Mouse (Mus musculus): ENCODE results near the gene Ctf2. TPM values are rescaled to one million over a fixed set of nuclear protein-coding genes. Genes with fewer than 3 reads are reported as not detected.

Ctf2 gene
- polyA plus RNA-seq, 1 experiment = not detected

DNA sequence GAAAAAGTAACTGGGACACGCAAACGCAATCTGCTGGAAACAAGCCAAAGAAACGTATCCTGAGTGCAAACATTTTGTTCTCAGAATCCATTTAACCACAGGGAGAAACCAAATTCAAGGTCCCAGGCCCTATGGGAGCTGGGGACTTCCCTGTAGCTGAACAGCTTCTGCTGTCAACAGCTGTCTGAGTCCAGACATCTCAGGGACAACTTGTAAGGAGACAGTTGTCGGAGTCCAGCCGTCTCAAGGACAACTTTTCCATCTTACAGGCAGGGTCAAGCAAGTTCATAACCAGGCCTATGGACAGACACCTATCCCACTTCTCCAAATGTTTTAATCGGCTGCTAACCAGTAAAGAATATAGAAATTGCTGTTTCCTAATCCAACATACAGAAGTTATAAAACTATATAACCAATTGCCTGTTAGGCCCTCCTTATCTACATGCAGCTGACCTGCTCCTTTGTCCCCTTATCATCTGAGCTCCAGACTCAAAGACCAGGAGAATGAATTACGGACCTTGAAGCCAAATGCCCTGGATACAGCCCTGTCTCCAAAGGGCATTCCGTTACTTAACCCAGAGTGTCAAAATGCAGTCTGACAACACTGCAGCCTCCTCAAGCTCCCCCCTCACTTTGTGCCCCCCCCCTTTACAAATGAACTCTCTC lies 49.9 kb downstream of the Ctf2 start:
- H3K4me3 ChIP-seq (ENCODE audit: insufficient read depth, low read depth, low read length) = no peak overlapping the region
- TF ChIP-seq CTCF (conservative IDR thresholded peaks at IDR 0.05; ENCODE audit: insufficient read depth, insufficient read length, low read depth, low read length) (no peak), POLR2A (IDR thresholded peaks at IDR 0.05; ENCODE audit: low read depth, low read length) (no peak)
- H3K27me3 ChIP-seq (replicated peaks; ENCODE audit: control insufficient read depth, insufficient read depth, low read length) = no peaks in the 10 kb centered on the region
- H3K36me3 ChIP-seq (ENCODE audit: control insufficient read depth, insufficient read depth, low read length) = no peaks in the 10 kb centered on the region
- H3K4me1 ChIP-seq (ENCODE audit: control insufficient read depth, insufficient read depth, low read length) = peaks cover 5% of the 10 kb centered on the region; the same call in 1 of the 2 replicates
- DNase-seq = no peak
- 87% methylated on average over 8 of the region's 8 CpGs for WGBS
- no peak overlapping the region for H3K27ac ChIP-seq (ENCODE audit: insufficient read depth, low read depth, low read length)

DNA sequence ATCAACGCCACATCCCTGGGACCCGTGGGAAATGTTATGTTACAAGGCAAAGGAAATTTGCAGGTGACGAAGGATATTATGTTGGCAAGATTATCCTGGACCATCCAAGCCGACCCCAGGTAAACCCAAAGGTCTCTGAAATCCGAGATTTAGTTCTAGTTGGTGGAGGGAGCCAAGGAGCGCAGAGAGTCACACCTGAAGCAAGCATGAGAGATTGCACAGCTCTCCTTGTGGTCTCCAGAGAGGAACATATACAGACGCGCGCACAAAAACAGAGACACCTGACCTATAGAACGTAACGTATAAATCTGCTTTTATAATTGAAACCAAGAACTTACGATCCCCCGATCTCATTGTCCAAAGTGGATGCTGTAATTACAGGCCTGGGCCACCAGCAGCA lies 51.4 kb downstream of the Ctf2 start:
- H3K4me1 ChIP-seq (ENCODE audit: control insufficient read depth, insufficient read depth, low read length) = 0 out of 2 replicates have a peak, but pooled peaks cover 2% of the 10 kb centered on the region
- WGBS = 91% methylated on average over 13 of the region's 13 CpGs
- TF ChIP-seq CTCF (conservative IDR thresholded peaks at IDR 0.05; ENCODE audit: insufficient read depth, insufficient read length, low read depth, low read length) (no peak), POLR2A (IDR thresholded peaks at IDR 0.05; ENCODE audit: low read depth, low read length) (no peak)
- no peak for DNase-seq
- H3K27ac ChIP-seq (ENCODE audit: insufficient read depth, low read depth, low read length) = no peak overlapping the region
- no peaks in the 10 kb centered on the region for H3K27me3 ChIP-seq (replicated peaks; ENCODE audit: control insufficient read depth, insufficient read depth, low read length)
- no peaks in the 10 kb centered on the region for H3K36me3 ChIP-seq (ENCODE audit: control insufficient read depth, insufficient read depth, low read length)
- no peak overlapping the region for H3K4me3 ChIP-seq (ENCODE audit: insufficient read depth, low read depth, low read length)

DNA sequence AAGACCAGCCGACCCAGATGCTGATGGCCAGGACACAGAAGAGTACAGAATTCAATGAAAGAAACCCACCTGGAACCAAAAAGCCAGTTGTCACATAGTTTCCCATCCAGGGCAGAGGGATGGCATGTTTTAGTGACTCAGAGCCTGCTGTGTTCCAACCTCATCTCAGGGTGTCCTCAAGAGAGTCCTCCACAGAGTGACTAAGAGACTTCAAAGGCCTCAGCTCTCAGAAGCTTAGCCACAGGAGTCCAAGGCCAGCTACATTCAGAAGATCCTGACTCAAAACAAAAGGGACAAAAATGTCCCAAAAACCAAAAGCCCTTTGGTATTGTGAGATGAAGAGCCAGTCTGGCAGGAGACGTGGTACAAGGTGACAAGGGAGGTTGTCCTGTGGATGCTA lies 53.2 kb downstream of the Ctf2 start:
- H3K4me3 ChIP-seq (ENCODE audit: insufficient read depth, low read depth, low read length) = no peak overlapping the region
- no peaks in the 10 kb centered on the region for H3K4me1 ChIP-seq (ENCODE audit: control insufficient read depth, insufficient read depth, low read length)
- H3K27ac ChIP-seq (ENCODE audit: insufficient read depth, low read depth, low read length) = no peak overlapping the region
- H3K36me3 ChIP-seq (ENCODE audit: control insufficient read depth, insufficient read depth, low read length) = no peaks in the 10 kb centered on the region
- no peak for TF ChIP-seq CTCF (conservative IDR thresholded peaks at IDR 0.05; ENCODE audit: insufficient read depth, insufficient read length, low read depth, low read length)
- no peak for TF ChIP-seq POLR2A (IDR thresholded peaks at IDR 0.05; ENCODE audit: low read depth, low read length)
- DNase-seq = no peak
- 86% methylated on average over 2 of the region's 2 CpGs for WGBS
- H3K27me3 ChIP-seq (replicated peaks; ENCODE audit: control insufficient read depth, insufficient read depth, low read length) = no peaks in the 10 kb centered on the region

DNA sequence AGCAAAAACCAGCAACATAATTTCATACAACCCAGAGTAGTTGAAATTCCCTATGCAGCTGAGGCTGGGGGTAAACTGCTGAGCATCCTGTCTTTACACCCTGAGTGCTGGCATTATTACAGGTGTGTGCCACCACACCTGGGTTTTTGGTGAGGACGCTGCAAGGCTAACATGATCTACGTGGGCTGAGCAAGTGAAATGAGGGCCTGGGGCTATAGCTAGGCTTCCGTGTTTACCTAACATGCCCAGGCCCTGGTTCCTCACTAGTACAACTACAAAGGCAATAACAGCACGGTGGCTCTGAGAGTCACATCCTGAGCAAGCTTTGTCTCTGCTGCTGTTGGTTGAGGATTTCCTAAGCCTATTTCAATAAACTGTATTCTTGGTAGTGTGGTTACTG lies 54.4 kb downstream of the Ctf2 start:
- H3K4me1 ChIP-seq (ENCODE audit: control insufficient read depth, insufficient read depth, low read length) = no peaks in the 10 kb centered on the region
- no peak overlapping the region for H3K27ac ChIP-seq (ENCODE audit: insufficient read depth, low read depth, low read length)
- no peaks in the 10 kb centered on the region for H3K27me3 ChIP-seq (replicated peaks; ENCODE audit: control insufficient read depth, insufficient read depth, low read length)
- H3K36me3 ChIP-seq (ENCODE audit: control insufficient read depth, insufficient read depth, low read length) = no peaks in the 10 kb centered on the region
- DNase-seq = no peak
- WGBS = 84% methylated on average over 4 of the region's 4 CpGs
- TF ChIP-seq CTCF (conservative IDR thresholded peaks at IDR 0.05; ENCODE audit: insufficient read depth, insufficient read length, low read depth, low read length) = no peak
- TF ChIP-seq POLR2A (IDR thresholded peaks at IDR 0.05; ENCODE audit: low read depth, low read length) = no peak
- H3K4me3 ChIP-seq (ENCODE audit: insufficient read depth, low read depth, low read length) = no peak overlapping the region

DNA sequence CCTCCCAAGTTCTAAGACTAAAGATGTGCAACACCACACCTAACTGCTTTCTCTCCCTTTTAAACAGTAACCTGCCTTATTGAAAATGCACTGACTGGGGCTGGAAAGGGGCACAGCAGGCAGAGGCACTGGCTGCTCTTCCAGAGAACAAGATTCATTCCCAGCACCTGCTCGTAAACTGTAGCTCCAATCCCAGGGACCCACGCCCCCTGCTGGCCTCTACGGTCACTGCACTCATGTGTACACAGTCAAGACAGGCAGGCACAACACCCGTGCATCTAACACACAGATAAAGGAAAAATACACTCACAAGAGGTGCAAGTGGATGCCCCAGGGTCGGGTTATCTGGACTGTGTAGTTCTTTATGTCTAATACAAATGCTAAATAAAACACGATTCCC lies 54.9 kb downstream of the Ctf2 start:
- peak; percentile 69 for DNase-seq
- WGBS = 71% methylated on average over 6 of the region's 6 CpGs
- H3K27ac ChIP-seq (ENCODE audit: insufficient read depth, low read depth, low read length) = no peak overlapping the region
- H3K36me3 ChIP-seq (ENCODE audit: control insufficient read depth, insufficient read depth, low read length) = no peaks in the 10 kb centered on the region
- no peaks in the 10 kb centered on the region for H3K27me3 ChIP-seq (replicated peaks; ENCODE audit: control insufficient read depth, insufficient read depth, low read length)
- no peak overlapping the region for H3K4me3 ChIP-seq (ENCODE audit: insufficient read depth, low read depth, low read length)
- no peaks in the 10 kb centered on the region for H3K4me1 ChIP-seq (ENCODE audit: control insufficient read depth, insufficient read depth, low read length)
- TF ChIP-seq CTCF (conservative IDR thresholded peaks at IDR 0.05; ENCODE audit: insufficient read depth, insufficient read length, low read depth, low read length) (peak; percentile 82), POLR2A (IDR thresholded peaks at IDR 0.05; ENCODE audit: low read depth, low read length) (no peak)

DNA sequence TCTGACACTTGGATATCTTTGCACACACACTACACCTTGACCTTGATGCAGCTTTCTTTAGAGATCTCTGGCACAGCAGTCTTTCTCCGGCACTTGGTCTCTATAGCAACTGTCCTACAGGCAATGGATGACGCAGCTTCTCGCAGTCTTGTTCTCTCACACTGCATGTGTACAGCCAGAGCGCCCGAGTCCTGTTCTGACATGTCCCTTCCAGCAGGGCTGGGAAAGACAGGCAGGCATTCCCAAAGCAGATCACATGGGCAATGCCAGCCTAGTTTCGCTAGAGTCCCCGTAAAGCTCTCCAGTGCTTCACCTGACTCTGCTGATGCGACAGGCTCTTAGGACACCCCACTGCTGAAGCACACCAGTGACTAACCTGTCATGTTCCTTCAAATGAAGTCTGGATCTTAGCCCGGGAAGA lies 56.6 kb downstream of the Ctf2 start:
- WGBS = 83% methylated on average over 9 of the region's 9 CpGs
- Histone ChIP-seq H3K4me1 (ENCODE audit: control insufficient read depth, insufficient read depth, low read length) (0 out of 2 replicates have a peak, but pooled peaks cover 5% of the 10 kb centered on the region), H3K4me3 (ENCODE audit: insufficient read depth, low read depth, low read length) (no peak overlapping the region), H3K36me3 (ENCODE audit: control insufficient read depth, insufficient read depth, low read length) (no peaks in the 10 kb centered on the region), H3K27ac (ENCODE audit: insufficient read depth, low read depth, low read length) (no peak overlapping the region), H3K27me3 (replicated peaks; ENCODE audit: control insufficient read depth, insufficient read depth, low read length) (no peaks in the 10 kb centered on the region)
- TF ChIP-seq CTCF (conservative IDR thresholded peaks at IDR 0.05; ENCODE audit: insufficient read depth, insufficient read length, low read depth, low read length) (no peak), POLR2A (IDR thresholded peaks at IDR 0.05; ENCODE audit: low read depth, low read length) (no peak)
- DNase-seq = no peak

DNA sequence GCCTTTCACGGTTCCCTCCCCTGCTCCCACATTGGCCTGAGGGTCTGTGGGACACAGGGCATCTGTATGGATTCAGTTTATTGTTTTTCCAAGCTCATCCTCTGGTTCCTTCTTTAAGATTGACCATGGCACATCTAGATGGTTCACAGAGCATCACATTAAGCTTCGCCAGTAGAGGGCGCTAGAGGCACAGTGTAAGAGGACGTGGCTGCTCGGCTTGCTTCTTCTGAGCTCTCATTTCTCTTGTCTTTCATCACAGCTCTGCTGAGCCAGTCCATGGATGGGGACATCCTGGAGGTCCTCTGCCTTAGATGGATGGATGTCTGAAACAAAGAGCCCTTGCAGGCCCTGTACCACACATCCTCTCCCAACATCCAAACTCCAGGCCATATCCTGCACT lies 57.0 kb downstream of the Ctf2 start:
- H3K36me3 ChIP-seq (ENCODE audit: control insufficient read depth, insufficient read depth, low read length) = no peaks in the 10 kb centered on the region
- 1% methylated on average over 5 of the region's 5 CpGs for WGBS

More for the DNA sequence above, 57.0 kb downstream of the Ctf2 start:
- Histone ChIP-seq H3K27me3 (replicated peaks; ENCODE audit: control insufficient read depth, insufficient read depth, low read length) (no peaks in the 10 kb centered on the region), H3K4me3 (ENCODE audit: insufficient read depth, low read depth, low read length) (no peak overlapping the region), H3K27ac (ENCODE audit: insufficient read depth, low read depth, low read length) (no peak overlapping the region), H3K4me1 (ENCODE audit: control insufficient read depth, insufficient read depth, low read length) (0 out of 2 replicates have a peak, but pooled peaks cover 5% of the 10 kb centered on the region)
- TF ChIP-seq CTCF (conservative IDR thresholded peaks at IDR 0.05; ENCODE audit: insufficient read depth, insufficient read length, low read depth, low read length) = peak; percentile 97
- no peak for TF ChIP-seq POLR2A (IDR thresholded peaks at IDR 0.05; ENCODE audit: low read depth, low read length)
- DNase-seq = peak; percentile 89

Data from kidney, adult 2 months (tissue).